Mouse (Mus musculus): ENCODE measurements at regions not wholly inside any gene's neighbourhood (a gene's known extent, or its start where the extent isn't known, plus 50 kb on each side); places are given as distances from the start of the nearest gene placed in this dataset.

- H3K27me3 ChIP-seq (ENCODE audit: control insufficient read depth, insufficient read depth, low read depth, low read length), result no peaks in the 10 kb centered on the region
- H3K4me1 ChIP-seq (ENCODE audit: control insufficient read depth, insufficient read depth, low read length), result no peaks in the 10 kb centered on the region
- H3K9ac ChIP-seq (ENCODE audit: low read depth, low read length), result no peak overlapping the region
- ATAC-seq, result no peak
- no peaks in the 10 kb centered on the region for H3K9me3 ChIP-seq (replicated peaks; ENCODE audit: control insufficient read depth, low read length, poor library complexity, severe bottlenecking)
- no peak overlapping the region for H3K27ac ChIP-seq (ENCODE audit: low read length)
- WGBS, result 98% methylated on average over 1 of the region's 1 CpGs
- no peak overlapping the region for H3K4me2 ChIP-seq (ENCODE audit: low read length)
- H3K4me3 ChIP-seq (ENCODE audit: low read depth, low read length), result no peak overlapping the region
- H3K36me3 ChIP-seq (ENCODE audit: control insufficient read depth, insufficient read depth, low read length), result no peaks in the 10 kb centered on the region
These were observed 1154.3 kb downstream of the Adam3 start for GRCm38 (mm10) chr8:23571338-23571737.

GRCm38 (mm10) chr8:23580106-23580505, 1145.5 kb downstream of the Adam3 start:
- no peak overlapping the region for H3K4me3 ChIP-seq (ENCODE audit: low read depth, low read length)
- WGBS, result 92% methylated on average over 4 of the region's 4 CpGs
- ATAC-seq, result no peak
- H3K9me3 ChIP-seq (replicated peaks; ENCODE audit: control insufficient read depth, low read length, poor library complexity, severe bottlenecking), result no peaks in the 10 kb centered on the region
- no peak overlapping the region for H3K4me2 ChIP-seq (ENCODE audit: low read length)
- no peaks in the 10 kb centered on the region for H3K36me3 ChIP-seq (ENCODE audit: control insufficient read depth, insufficient read depth, low read length)
- no peak overlapping the region for H3K9ac ChIP-seq (ENCODE audit: low read depth, low read length)
- H3K4me1 ChIP-seq (ENCODE audit: control insufficient read depth, insufficient read depth, low read length), result no peaks in the 10 kb centered on the region
- no peak overlapping the region for H3K27ac ChIP-seq (ENCODE audit: low read length)
- H3K27me3 ChIP-seq (ENCODE audit: control insufficient read depth, insufficient read depth, low read depth, low read length), result no peaks in the 10 kb centered on the region

GRCm38 (mm10) chr8:23580701-23581100, 1145.0 kb downstream of the Adam3 start:
- Histone ChIP-seq H3K4me1 (ENCODE audit: control insufficient read depth, insufficient read depth, low read length) (no peaks in the 10 kb centered on the region), H3K36me3 (ENCODE audit: control insufficient read depth, insufficient read depth, low read length) (no peaks in the 10 kb centered on the region), H3K9me3 (replicated peaks; ENCODE audit: control insufficient read depth, low read length, poor library complexity, severe bottlenecking) (no peaks in the 10 kb centered on the region), H3K4me3 (ENCODE audit: low read depth, low read length) (no peak overlapping the region), H3K4me2 (ENCODE audit: low read length) (no peak overlapping the region), H3K9ac (ENCODE audit: low read depth, low read length) (no peak overlapping the region), H3K27ac (ENCODE audit: low read length) (no peak overlapping the region), H3K27me3 (ENCODE audit: control insufficient read depth, insufficient read depth, low read depth, low read length) (no peaks in the 10 kb centered on the region)
- 95% methylated on average over 2 of the region's 2 CpGs for WGBS
- no peak for ATAC-seq
